Mouse (Mus musculus) hindbrain, embryonic 14.5 days (tissue): Measurements from ENCODE around the gene Ntrk3. TPM values are rescaled to one million over a fixed set of nuclear protein-coding genes. Genes with fewer than 3 reads are reported as not detected.

Source experiments
- ATAC-seq: fragments of 200-750 bp; cut with Nextera tagmentation; 2 replicates; pipeline ENCODE4 v1.8.0; 2017; ENCODE audit warnings: moderate number of reproducible peaks, mild to moderate bottlenecking, moderate TSS enrichment, moderate library complexity; ENCODE audit not compliant: low FRiP score
- DNase-seq: peaks from one replicate; pipeline ENCODE4 v3.0.0-alpha.2; 2015; ENCODE audit warnings: low spot score
- H3K27ac ChIP-seq: fragments of 300-500 bp; sonication (generic); 2 replicates; pipeline ENCODE4 v1.5.1; 2014; ENCODE audit warnings: mild to moderate bottlenecking, moderate library complexity
- H3K27me3 ChIP-seq: fragments of 300-500 bp; sonication (generic); 2 replicates; pipeline ENCODE4 v1.6.1; 2014; ENCODE audit warnings: mild to moderate bottlenecking, low read length, mixed read lengths; ENCODE audit not compliant: control insufficient read depth, insufficient read depth
- H3K36me3 ChIP-seq: fragments of 300-500 bp; sonication (generic); replicated peaks from 2 replicates; pipeline ENCODE4 v1.6.1; 2014; ENCODE audit not compliant: control insufficient read depth, insufficient read depth
- H3K4me1 ChIP-seq: fragments of 300-500 bp; sonication (generic); replicated peaks from 2 replicates; pipeline ENCODE4 v1.6.1; 2014; ENCODE audit warnings: antibody characterized with exemption, low read length, mixed read lengths; ENCODE audit not compliant: control insufficient read depth, insufficient read depth
- H3K4me2 ChIP-seq: fragments of 300-500 bp; sonication (generic); replicated peaks from 2 replicates; pipeline ENCODE4 v1.6.1; 2014; ENCODE audit warnings: mild to moderate bottlenecking, moderate library complexity
- H3K4me3 ChIP-seq: fragments of 300-500 bp; sonication (generic); replicated peaks from 2 replicates; pipeline ENCODE4 v1.5.1; 2014; ENCODE audit warnings: mild to moderate bottlenecking, low read length
- H3K9ac ChIP-seq: fragments of 300-500 bp; sonication (generic); 2 replicates; pipeline ENCODE4 v1.6.1; 2014
- H3K9me3 ChIP-seq: fragments of 300-500 bp; sonication (generic); 2 replicates; pipeline ENCODE4 v1.6.1; 2016; ENCODE audit warnings: low read length; ENCODE audit not compliant: control insufficient read depth
- WGBS: fragments of 180-500 bp; shearing (Covaris S2); extraction: QIAGEN DNeasy Blood & Tissue Kit; methylation state at CpG from one replicate; pipeline ENCODE4 v1.1.7; 2014; 5-methylcytosine and 5-hydroxymethylcytosine counted together
- polyA plus RNA-seq: library from polyadenylated mRNA; unstranded; fragments of >200 nt; fragmentation: Nextera tagmentation; extraction: Ambion mirVana; gene quantifications from 2 replicates; pipeline ENCODE4 v1.2.1, GENCODE M21; 2014

Ntrk3 gene
- polyA plus RNA-seq, 1 experiment from 2014 or later, result 25.9 TPM

GRCm38 (mm10) chr7:78402495-78402894 is 335.3 kb downstream of the Ntrk3 start:
- H3K27me3 ChIP-seq, result no peaks in the 10 kb centered on the region
- H3K4me3 ChIP-seq, result no peak overlapping the region
- H3K36me3 ChIP-seq, result no peaks in the 10 kb centered on the region; the same call in 1 of the 2 replicates
- H3K9me3 ChIP-seq, result no peaks in the 10 kb centered on the region
- H3K4me2 ChIP-seq, result no peak overlapping the region
- no peak overlapping the region for H3K9ac ChIP-seq
- H3K27ac ChIP-seq, result no peak overlapping the region
- ATAC-seq (no peak), DNase-seq (no peak)
- no peaks in the 10 kb centered on the region for H3K4me1 ChIP-seq
- 90% methylated on average over 3 of the region's 3 CpGs for WGBS

GRCm38 (mm10) chr7:78400219-78400618 is 337.6 kb downstream of the Ntrk3 start:
- Histone ChIP-seq H3K9me3 (no peaks in the 10 kb centered on the region), H3K4me3 (no peak overlapping the region), H3K4me2 (no peak overlapping the region), H3K4me1 (no peaks in the 10 kb centered on the region), H3K27ac (no peak overlapping the region), H3K9ac (no peak overlapping the region), H3K36me3 (no peaks in the 10 kb centered on the region; the same call in 1 of the 2 replicates), H3K27me3 (no peaks in the 10 kb centered on the region)
- DNase-seq (no peak), ATAC-seq (no peak)
- 92% methylated on average over 4 of the region's 4 CpGs for WGBS

- H3K4me3 ChIP-seq, result no peak overlapping the region
- no peak for DNase-seq
- H3K4me1 ChIP-seq, result no peaks in the 10 kb centered on the region
- 0 out of 2 replicates have a peak, but pooled peaks cover 3% of the 10 kb centered on the region for H3K9me3 ChIP-seq
- no peak overlapping the region for H3K4me2 ChIP-seq
- no peak overlapping the region for H3K9ac ChIP-seq
- no peak overlapping the region for H3K27ac ChIP-seq
- ATAC-seq, result no peak
- no peaks in the 10 kb centered on the region; the same call in 1 of the 2 replicates for H3K36me3 ChIP-seq
- no peaks in the 10 kb centered on the region for H3K27me3 ChIP-seq
Observed at GRCm38 (mm10) chr7:78398377-78398776, 339.4 kb downstream of the Ntrk3 start.

GRCm38 (mm10) chr7:78397215-78397614 is 340.6 kb downstream of the Ntrk3 start:
- 89% methylated on average over 4 of the region's 4 CpGs for WGBS

GRCm38 (mm10) chr7:78390019-78390418 is 347.8 kb downstream of the Ntrk3 start:
- no peak overlapping the region for H3K4me3 ChIP-seq
- H3K9ac ChIP-seq, result no peak overlapping the region
- H3K9me3 ChIP-seq, result 0 out of 2 replicates have a peak, but pooled peaks cover 3% of the 10 kb centered on the region
- ATAC-seq, result no peak
- DNase-seq, result no peak
- no peak overlapping the region for H3K4me2 ChIP-seq
- H3K36me3 ChIP-seq, result no peaks in the 10 kb centered on the region
- WGBS, result 97% methylated on average over 3 of the region's 3 CpGs
- H3K27me3 ChIP-seq, result no peaks in the 10 kb centered on the region
- no peaks in the 10 kb centered on the region for H3K4me1 ChIP-seq
- H3K27ac ChIP-seq, result no peak overlapping the region

More at GRCm38 (mm10) chr7:78397215-78397614, 340.6 kb downstream of the Ntrk3 start:
- no peak overlapping the region for H3K27ac ChIP-seq
- ATAC-seq (no peak), DNase-seq (no peak)
- H3K36me3 ChIP-seq, result no peaks in the 10 kb centered on the region; the same call in 1 of the 2 replicates
- H3K4me1 ChIP-seq, result no peaks in the 10 kb centered on the region
- no peak overlapping the region for H3K9ac ChIP-seq
- no peak overlapping the region for H3K4me2 ChIP-seq
- no peak overlapping the region for H3K4me3 ChIP-seq
- 0 out of 2 replicates have a peak, but pooled peaks cover 3% of the 10 kb centered on the region for H3K9me3 ChIP-seq
- H3K27me3 ChIP-seq, result no peaks in the 10 kb centered on the region

GRCm38 (mm10) chr7:78388101-78388500 is 349.7 kb downstream of the Ntrk3 start:
- Histone ChIP-seq H3K36me3 (no peaks in the 10 kb centered on the region), H3K27me3 (no peaks in the 10 kb centered on the region), H3K9me3 (no peaks in the 10 kb centered on the region), H3K4me2 (no peak overlapping the region), H3K4me3 (no peak overlapping the region), H3K9ac (no peak overlapping the region), H3K27ac (no peak overlapping the region), H3K4me1 (no peaks in the 10 kb centered on the region)
- DNase-seq (no peak), ATAC-seq (no peak)
- 61% methylated on average over 5 of the region's 5 CpGs for WGBS

- no peak overlapping the region for H3K9ac ChIP-seq
- H3K4me3 ChIP-seq, result no peak overlapping the region
- no peaks in the 10 kb centered on the region for H3K4me1 ChIP-seq
- ATAC-seq, result no peak
- no peak overlapping the region for H3K27ac ChIP-seq
- no peaks in the 10 kb centered on the region for H3K36me3 ChIP-seq
- no peak overlapping the region for H3K4me2 ChIP-seq
- DNase-seq, result no peak
- H3K27me3 ChIP-seq, result no peaks in the 10 kb centered on the region
- no peaks in the 10 kb centered on the region for H3K9me3 ChIP-seq
- WGBS, result 79% methylated on average over 1 of the region's 1 CpGs
Observed at GRCm38 (mm10) chr7:78385971-78386370, 351.8 kb downstream of the Ntrk3 start.

- H3K27ac ChIP-seq, result no peak overlapping the region
- H3K9ac ChIP-seq, result no peak overlapping the region
- no peaks in the 10 kb centered on the region for H3K4me1 ChIP-seq
- H3K9me3 ChIP-seq, result no peaks in the 10 kb centered on the region
- ATAC-seq, result no peak
- H3K36me3 ChIP-seq, result no peaks in the 10 kb centered on the region
- H3K27me3 ChIP-seq, result no peaks in the 10 kb centered on the region
- no peak for DNase-seq
- H3K4me3 ChIP-seq, result no peak overlapping the region
- no peak overlapping the region for H3K4me2 ChIP-seq
Observed at GRCm38 (mm10) chr7:78384111-78384510, 353.7 kb downstream of the Ntrk3 start.

- Histone ChIP-seq H3K9ac (no peak overlapping the region), H3K27ac (no peak overlapping the region), H3K27me3 (no peaks in the 10 kb centered on the region), H3K36me3 (no peaks in the 10 kb centered on the region), H3K9me3 (no peaks in the 10 kb centered on the region), H3K4me2 (no peak overlapping the region), H3K4me1 (no peaks in the 10 kb centered on the region), H3K4me3 (no peak overlapping the region)
- 27% methylated on average over 1 of the region's 1 CpGs for WGBS
- ATAC-seq (no peak), DNase-seq (no peak)
Observed at GRCm38 (mm10) chr7:78382126-78382525, 355.7 kb downstream of the Ntrk3 start.

GRCm38 (mm10) chr7:78379784-78380183 is 358.0 kb downstream of the Ntrk3 start:
- no peak overlapping the region for H3K9ac ChIP-seq
- DNase-seq (no peak), ATAC-seq (no peak)
- no peaks in the 10 kb centered on the region for H3K36me3 ChIP-seq
- H3K4me1 ChIP-seq, result no peaks in the 10 kb centered on the region
- 97% methylated on average over 5 of the region's 5 CpGs for WGBS
- H3K4me3 ChIP-seq, result no peak overlapping the region
- H3K27ac ChIP-seq, result no peak overlapping the region
- H3K4me2 ChIP-seq, result no peak overlapping the region
- no peaks in the 10 kb centered on the region for H3K27me3 ChIP-seq
- H3K9me3 ChIP-seq, result no peaks in the 10 kb centered on the region
